Mouse (Mus musculus) ES-E14 (cell line): Measurements from ENCODE around the gene Xlr4c.

Experiments
- CHD2 ChIP-seq: IDR thresholded peaks from 2 replicates; pipeline ENCODE4 v1.6.1; 2014; ENCODE audit warnings: mild to moderate bottlenecking, low read depth, low read length, inconsistent platforms
- HCFC1 ChIP-seq: IDR thresholded peaks from 2 replicates; pipeline ENCODE4 v1.6.1; 2012; ENCODE audit warnings: low read length, inconsistent platforms, borderline replicate concordance; ENCODE audit not compliant: insufficient read depth
- MAFK ChIP-seq: IDR thresholded peaks from 2 replicates; pipeline ENCODE4 v1.6.1; 2014; ENCODE audit warnings: mild to moderate bottlenecking, low read depth, low read length, inconsistent platforms; ENCODE audit not compliant: insufficient read depth
- ZC3H11A ChIP-seq: IDR thresholded peaks from 2 replicates; pipeline ENCODE4 v1.6.1; 2012; ENCODE audit warnings: low read depth, mild to moderate bottlenecking, inconsistent platforms, low read length, borderline replicate concordance
- ZNF384 ChIP-seq: IDR thresholded peaks from 2 replicates; pipeline ENCODE4 v1.6.1; 2012; ENCODE audit warnings: low read depth, low read length, inconsistent platforms

DNA sequence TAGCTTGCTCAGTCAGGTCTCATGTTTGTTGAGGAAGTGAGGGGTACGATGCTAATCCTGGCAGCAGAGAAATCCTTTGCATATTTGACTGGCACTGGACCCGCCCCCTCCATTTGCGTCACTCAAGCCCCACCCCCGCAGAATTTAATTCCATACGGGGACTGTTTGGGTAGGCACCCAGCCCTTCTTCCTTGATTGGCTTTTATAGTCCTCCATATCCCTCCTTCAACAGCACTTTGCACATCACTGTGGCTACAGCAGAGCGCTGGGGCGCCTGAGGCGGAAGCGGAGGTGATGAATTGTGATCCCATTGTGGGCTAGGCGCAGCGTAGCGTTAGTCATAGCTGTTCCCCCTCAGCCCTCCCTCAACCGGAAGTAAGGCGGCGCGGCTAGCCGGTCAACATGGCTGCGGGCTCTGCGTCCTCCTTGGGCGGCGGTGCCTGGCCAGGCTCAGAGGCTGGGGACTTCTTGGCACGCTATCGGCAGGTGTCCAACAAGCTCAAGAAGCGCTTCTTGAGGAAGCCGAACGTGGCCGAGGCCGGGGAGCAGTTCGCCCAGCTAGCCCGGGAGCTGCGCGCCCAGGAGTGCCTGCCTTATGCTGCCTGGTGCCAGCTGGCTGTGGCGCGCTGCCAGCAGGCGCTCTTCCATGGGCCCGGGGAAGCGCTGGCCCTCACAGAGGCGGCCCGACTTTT is 14.9 kb downstream of the Xlr4c start, which contains the start of gene F8a:
- TF ChIP-seq ZNF384 (no peak), MAFK (no peak), ZC3H11A (no peak), HCFC1 (no peak), CHD2 (no peak)
